Mouse (Mus musculus): ENCODE data around the gene Sec24c.
A peak's percentile ranks its signal among the peaks of the same experiment; 100 is the strongest.

Sec24c gene

DNA sequence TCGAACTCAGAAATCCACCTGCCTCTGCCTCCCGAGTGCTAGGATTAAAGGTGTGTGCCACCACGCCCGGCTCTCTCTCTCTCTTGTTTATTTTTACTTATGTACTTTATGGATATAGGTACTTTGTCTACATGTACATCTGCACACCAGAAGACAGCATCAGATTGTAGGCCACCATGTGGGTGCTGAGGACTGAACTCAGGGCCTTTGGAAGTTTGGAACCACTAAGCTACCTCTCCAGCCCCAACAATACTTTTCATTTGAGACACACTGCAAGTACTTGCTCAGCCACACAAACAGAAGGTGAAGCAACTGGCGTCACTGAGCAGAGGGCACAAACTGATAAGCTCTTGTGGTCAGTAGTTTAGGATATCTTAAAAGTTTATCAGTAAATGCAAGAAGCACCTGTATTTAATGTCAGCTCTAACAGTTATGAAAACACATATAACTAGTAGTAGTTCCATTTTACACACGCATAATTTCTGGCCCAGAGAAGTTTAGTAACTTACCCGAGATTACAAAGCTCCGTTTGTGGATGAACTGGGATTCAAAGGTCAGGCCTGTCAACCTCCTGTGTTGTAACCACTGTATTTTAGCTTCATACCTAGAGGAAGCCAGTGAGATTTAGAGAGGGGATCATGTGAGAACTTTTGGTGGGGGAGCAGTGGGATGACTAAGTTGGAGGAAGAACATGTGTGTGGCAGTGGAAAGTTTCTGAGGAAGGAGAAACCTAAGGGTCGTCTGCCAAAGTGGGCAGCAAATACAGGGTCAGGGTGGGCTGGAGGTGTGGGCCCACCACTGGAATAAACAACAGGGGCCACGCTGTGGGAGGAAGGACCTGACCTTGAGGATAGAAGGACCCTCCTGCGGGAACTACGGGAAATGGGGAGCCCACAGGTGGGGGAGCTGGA lies 59.2 kb downstream of the Sec24c start:
- DNase-seq (ENCODE audit: extremely low spot score, low read depth, low spot score), result no peak

DNA sequence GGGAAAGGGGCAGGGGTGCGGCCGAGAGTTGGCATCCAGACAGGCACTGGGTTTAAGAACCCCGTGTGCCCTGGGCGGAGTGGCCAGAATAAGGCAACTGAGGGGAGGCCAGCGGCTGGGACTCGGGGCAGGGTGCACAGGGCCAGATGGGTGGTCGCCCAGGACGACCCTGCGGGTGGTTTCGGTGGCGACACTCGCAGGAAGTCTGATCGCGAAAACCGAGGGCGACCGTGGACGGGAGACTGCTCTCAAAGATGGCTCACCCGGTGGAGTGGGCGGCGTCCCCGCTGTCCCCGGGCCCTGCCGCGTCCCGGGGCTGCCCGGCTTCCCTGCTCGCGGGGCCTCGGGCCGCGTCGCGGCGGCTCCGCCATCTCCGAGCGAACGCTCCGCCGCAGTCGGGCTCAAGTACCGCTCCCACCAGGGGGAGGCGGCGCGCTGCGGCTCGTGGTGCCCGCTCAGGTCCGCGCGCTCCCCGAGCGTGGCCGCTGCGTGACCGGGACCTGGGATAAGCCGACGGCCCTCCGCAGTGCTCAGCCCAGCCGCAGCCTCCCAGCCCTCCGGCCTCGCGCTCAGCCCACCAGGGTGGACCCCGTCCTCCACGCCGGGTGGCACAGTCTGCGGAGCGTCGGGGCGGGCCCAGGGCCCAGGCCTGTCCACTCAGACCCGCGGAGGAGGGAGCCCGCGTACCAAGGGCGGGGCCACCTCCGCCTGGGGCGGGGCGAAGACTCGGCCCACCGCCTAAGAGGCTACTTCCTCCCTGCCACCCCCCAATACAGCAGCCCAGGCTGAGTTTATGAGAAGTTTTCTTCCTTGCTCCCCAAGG lies 60.1 kb downstream of the Sec24c start, which contains the start of gene Ndst2:
Gene Ndst2 (minus strand): TSS at position 611 of the 823 bp plus-strand sequence.
- DNase-seq (ENCODE audit: extremely low spot score, low read depth, low spot score), result peak; percentile 42

DNA sequence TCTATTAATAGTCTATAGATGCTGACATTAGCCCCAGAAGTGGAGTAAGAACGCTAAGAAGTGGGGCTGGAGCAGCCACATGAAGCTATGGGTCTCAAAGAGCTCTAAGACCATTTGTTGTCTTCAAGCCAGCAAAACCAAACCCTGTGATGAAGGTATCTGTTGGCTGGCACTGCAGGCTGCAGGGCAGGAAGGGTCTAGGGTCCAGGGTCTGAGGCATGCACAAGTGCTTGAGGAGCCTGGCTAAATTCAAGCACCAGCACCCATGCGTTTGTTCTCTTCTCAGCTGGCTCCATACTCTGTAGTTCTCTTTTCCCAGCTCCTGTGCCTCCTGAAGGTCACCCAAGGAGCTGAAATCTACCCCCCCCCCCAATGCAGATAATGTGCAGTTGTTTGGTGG lies 60.9 kb downstream of the Sec24c start:
- no peak for DNase-seq (ENCODE audit: extremely low spot score, low read depth, low spot score)

DNA sequence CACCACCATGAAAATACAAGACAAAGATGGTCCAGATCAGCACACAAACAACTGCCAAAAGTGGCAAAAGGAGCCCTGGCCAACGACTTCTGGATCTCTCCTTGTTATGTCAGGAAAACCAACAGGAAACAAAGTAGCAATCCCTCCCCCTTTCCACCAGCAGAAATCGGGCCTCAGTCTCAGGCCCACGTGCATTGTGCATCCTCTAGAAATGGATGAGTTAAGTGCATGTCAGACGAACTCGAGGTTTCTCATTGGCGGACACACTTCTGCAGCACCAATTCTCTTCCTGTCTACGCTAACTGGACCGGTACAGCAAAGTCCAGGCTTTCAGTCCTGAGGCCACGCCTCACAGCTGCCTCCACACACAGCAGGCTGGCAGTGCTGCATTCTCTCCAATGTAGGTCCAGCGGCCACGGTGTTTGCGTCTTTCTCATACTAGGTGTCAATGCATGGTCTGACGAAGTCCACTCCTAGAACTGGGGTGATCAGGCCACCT lies 61.8 kb downstream of the Sec24c start:
- DNase-seq (ENCODE audit: extremely low spot score, low read depth, low spot score), result no peak

DNA sequence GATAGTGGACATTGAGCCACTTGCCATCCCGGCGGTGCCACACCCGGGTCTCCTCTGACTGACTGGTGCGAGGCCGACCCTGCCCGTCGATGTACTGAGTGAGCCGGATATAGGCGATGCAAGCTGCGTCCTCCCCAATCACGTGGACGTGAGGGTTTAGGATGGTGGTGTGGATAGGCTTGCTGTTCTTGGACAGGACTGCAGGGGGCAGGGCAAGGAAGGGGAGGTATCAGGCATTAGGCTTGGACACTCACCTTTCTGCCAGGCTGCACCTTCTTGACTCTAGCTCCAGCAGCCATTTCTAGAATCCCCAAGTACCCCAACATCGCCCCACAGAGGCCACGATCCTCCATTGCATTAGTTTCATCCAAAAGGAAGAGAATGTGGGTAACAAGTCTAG lies 63.2 kb downstream of the Sec24c start:
- DNase-seq (ENCODE audit: extremely low spot score, low read depth, low spot score), result no peak

DNA sequence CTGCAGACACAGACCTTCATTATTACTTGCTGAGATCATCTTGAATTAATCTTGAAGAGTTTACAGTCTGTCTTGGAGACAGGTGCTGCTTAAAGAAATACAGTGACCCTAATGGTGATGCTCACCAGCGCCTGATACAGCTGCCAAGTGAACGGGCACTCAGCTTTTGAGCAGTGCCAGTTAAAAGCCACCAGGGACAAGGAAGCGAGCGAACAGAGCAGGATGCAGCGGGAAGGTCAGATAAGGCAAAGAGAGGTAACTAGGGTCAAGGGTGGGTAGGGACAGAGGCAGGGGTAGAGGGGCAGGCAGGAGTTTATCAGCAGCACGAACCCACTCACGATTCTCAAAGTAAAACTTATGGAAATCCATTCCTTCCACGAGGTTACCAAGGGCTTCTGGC lies 64.4 kb downstream of the Sec24c start:
- DNase-seq (ENCODE audit: extremely low spot score, low read depth, low spot score), result no peak

DNA sequence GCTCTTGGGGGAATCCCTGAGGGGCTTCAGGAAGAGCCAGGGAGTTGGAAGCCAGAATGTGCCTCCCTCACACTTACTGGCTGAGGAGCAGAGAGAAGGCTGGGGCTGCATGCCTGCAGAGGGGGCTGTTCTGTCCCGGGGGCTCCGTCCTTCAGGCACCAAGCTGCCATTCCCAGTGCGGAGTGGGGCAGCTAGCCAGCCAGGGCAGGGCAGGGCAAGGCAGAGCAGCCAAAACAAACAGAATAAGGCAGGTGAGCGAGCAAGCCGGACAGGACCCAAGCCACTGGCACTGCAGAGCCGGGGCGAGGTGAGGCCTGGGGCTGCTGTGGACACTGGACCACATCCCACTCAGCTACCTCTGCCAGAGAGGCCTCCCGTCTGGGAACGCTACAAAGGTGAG lies 67.2 kb downstream of the Sec24c start:
- no peak for DNase-seq (ENCODE audit: extremely low spot score, low read depth, low spot score)

DNA sequence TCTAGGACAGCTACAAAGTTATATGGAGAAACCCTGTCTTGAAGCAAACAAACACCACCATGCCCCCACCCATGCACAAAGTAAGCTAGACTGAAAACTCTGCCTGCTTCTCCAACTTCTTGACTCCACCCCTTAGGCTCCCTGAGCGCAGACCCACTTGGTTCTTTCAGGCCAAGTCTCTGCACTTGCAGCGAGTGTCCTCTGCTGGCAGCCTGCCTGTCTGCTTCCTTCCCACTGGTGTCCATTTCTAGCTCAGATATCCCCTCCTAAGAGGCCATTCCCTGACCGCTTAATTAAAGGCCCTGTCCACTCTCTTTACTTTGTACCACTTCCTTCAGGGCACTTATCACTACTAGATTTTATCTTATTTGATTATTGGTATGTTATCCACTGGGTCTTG lies 69.5 kb downstream of the Sec24c start:
- DNase-seq (ENCODE audit: extremely low spot score, low read depth, low spot score), result no peak
